Mouse (Mus musculus) stomach, embryonic 15.5 days (tissue): Measurements from ENCODE around the gene Enpp1. TPM values are rescaled to one million over a fixed set of nuclear protein-coding genes. Genes with fewer than 3 reads are reported as not detected.

ENCODE experiments used
- ATAC-seq: fragments of 200-750 bp; cut with Nextera tagmentation; 2 replicates; pipeline ENCODE4 v1.8.0; 2017; ENCODE audit warnings: low read depth, moderate number of reproducible peaks, moderate TSS enrichment; ENCODE audit not compliant: insufficient read depth, low FRiP score
- H3K27ac ChIP-seq: fragments of 300-500 bp; sonication (generic); 2 replicates; pipeline ENCODE4 v1.5.1; 2015; ENCODE audit warnings: mild to moderate bottlenecking, inconsistent platforms
- H3K27me3 ChIP-seq: fragments of 300-500 bp; sonication (generic); replicated peaks from 2 replicates; pipeline ENCODE4 v1.6.1; 2015; ENCODE audit warnings: inconsistent platforms
- H3K36me3 ChIP-seq: fragments of 300-500 bp; sonication (generic); 2 replicates; pipeline ENCODE4 v1.6.1; 2015; ENCODE audit warnings: inconsistent platforms
- H3K4me1 ChIP-seq: fragments of 300-500 bp; sonication (generic); 2 replicates; pipeline ENCODE4 v1.6.1; 2015; ENCODE audit warnings: inconsistent platforms
- H3K4me2 ChIP-seq: fragments of 300-500 bp; sonication (generic); 2 replicates; pipeline ENCODE4 v1.6.1; 2015; ENCODE audit warnings: mild to moderate bottlenecking, inconsistent platforms
- H3K4me3 ChIP-seq: fragments of 300-500 bp; sonication (generic); replicated peaks from 2 replicates; pipeline ENCODE4 v1.5.1; 2015; ENCODE audit warnings: inconsistent platforms
- H3K9ac ChIP-seq: fragments of 300-500 bp; sonication (generic); 2 replicates; pipeline ENCODE4 v1.6.1; 2015; ENCODE audit warnings: inconsistent platforms
- H3K9me3 ChIP-seq: fragments of 300-500 bp; sonication (generic); 2 replicates; pipeline ENCODE4 v1.6.1; 2016; ENCODE audit warnings: inconsistent platforms
- WGBS: fragments of 180-500 bp; shearing (Covaris S2); methylation state at CpG from one replicate; pipeline ENCODE4 v1.1.7; 2015; 5-methylcytosine and 5-hydroxymethylcytosine counted together
- polyA plus RNA-seq: library from polyadenylated mRNA; unstranded; fragments of >200 nt; fragmentation: Nextera tagmentation; extraction: Ambion mirVana; gene quantifications from 2 replicates; pipeline ENCODE4 v1.2.1, GENCODE M21; 2015

Gene Enpp1
- polyA plus RNA-seq, 1 experiment from 2014 or later: 6.1 TPM

DNA sequence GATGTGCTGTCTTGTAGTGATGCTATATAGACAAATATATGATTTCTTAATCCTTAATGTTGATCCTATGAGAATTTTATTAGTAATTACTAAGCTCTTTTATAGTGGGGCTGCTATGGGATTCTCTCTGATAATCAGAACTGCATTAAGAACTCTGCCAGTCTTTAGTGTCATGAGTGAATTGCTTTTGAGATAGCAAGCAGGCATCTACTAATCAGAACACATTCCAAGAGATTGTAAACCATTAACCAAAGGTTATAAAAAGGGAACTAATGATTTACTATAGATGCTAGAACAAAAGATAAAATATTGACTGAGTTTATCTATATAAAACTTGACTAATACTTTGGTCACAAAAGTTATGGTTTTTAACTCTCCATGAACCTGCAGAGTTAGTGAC lies 108.2 kb downstream of the Enpp1 start:
- H3K4me1 ChIP-seq: no peaks in the 10 kb centered on the region
- no peaks in the 10 kb centered on the region for H3K9me3 ChIP-seq
- ATAC-seq: no peak
- no peak overlapping the region for H3K9ac ChIP-seq
- H3K27ac ChIP-seq: no peak overlapping the region
- H3K27me3 ChIP-seq: no peaks in the 10 kb centered on the region
- H3K4me2 ChIP-seq: no peak overlapping the region
- no peak overlapping the region for H3K4me3 ChIP-seq
- H3K36me3 ChIP-seq: no peaks in the 10 kb centered on the region

DNA sequence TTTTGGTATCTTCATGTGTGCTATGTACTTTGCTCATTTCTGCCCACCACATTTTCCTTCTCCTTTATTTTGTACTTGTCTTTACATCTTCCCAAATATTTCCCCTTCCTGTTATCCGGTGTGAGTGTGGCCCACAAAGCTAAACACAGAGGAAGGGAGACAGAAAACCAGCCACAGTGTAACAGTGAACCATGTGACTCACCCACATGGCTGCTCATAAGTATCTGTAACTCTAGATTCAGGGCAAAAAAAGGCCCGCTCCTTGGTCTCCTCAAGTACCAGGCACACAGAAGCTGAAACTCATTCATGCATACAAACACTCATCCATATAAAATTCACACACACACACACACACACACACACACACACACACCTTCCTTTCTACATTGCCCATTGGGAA lies 108.9 kb downstream of the Enpp1 start:
- no peak overlapping the region for H3K9ac ChIP-seq
- no peaks in the 10 kb centered on the region for H3K36me3 ChIP-seq
- ATAC-seq: no peak
- H3K27me3 ChIP-seq: no peaks in the 10 kb centered on the region
- H3K4me2 ChIP-seq: no peak overlapping the region
- 61% methylated on average over 2 of the region's 2 CpGs for WGBS
- no peaks in the 10 kb centered on the region for H3K9me3 ChIP-seq
- no peak overlapping the region for H3K27ac ChIP-seq
- H3K4me3 ChIP-seq: no peak overlapping the region
- no peaks in the 10 kb centered on the region for H3K4me1 ChIP-seq

DNA sequence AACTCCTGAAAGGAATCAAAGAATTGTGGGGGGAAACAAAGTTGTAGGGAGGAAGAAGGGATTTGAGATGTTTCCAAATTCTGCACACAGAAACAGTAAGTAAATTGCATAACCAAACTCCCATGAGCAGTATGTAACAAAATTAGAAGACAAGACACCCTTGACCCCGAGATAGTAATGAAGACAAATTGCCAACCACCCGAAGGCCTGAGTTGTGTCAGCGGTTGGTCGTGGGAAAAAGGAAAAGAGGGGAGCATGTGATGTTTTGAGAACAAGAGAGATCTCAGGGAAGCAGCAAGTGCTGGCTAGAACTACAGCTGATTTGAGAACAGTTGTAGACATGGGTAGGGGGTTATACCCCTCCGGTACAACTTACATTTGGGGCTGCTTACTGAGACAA lies 112.2 kb downstream of the Enpp1 start:
- 54% methylated on average over 5 of the region's 5 CpGs for WGBS
- H3K4me2 ChIP-seq: no peak overlapping the region
- H3K9me3 ChIP-seq: no peaks in the 10 kb centered on the region
- no peak overlapping the region for H3K27ac ChIP-seq
- H3K9ac ChIP-seq: no peak overlapping the region
- H3K4me3 ChIP-seq: no peak overlapping the region
- H3K27me3 ChIP-seq: no peaks in the 10 kb centered on the region
- no peak for ATAC-seq
- H3K4me1 ChIP-seq: peaks cover 3% of the 10 kb centered on the region; the same call in 1 of the 2 replicates
- no peaks in the 10 kb centered on the region for H3K36me3 ChIP-seq

DNA sequence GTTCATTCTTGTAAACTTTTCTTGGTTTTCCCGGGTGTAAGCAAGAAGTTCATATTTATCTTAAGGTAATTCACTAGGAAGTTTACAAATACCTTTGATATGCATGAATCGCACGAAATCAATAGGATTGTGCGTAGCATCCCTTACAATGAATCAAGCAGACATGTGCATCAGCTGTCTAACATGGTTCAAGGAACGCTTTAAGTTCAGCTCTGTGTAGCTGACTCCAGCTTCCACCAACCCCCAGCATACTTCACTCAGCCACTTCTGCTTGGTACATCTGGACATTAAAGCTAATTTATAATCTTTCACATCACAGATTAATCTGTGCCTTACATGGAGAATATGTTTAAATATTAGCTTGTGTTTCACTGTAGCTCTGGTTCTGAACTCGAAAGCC lies 113.3 kb downstream of the Enpp1 start:
- Histone ChIP-seq H3K27me3 (no peaks in the 10 kb centered on the region), H3K9me3 (no peaks in the 10 kb centered on the region), H3K4me2 (no peak overlapping the region), H3K4me3 (no peak overlapping the region), H3K36me3 (no peaks in the 10 kb centered on the region), H3K27ac (no peak overlapping the region), H3K4me1 (peaks cover 3% of the 10 kb centered on the region; the same call in 1 of the 2 replicates), H3K9ac (no peak overlapping the region)
- no peak for ATAC-seq
- WGBS: 79% methylated on average over 6 of the region's 6 CpGs

DNA sequence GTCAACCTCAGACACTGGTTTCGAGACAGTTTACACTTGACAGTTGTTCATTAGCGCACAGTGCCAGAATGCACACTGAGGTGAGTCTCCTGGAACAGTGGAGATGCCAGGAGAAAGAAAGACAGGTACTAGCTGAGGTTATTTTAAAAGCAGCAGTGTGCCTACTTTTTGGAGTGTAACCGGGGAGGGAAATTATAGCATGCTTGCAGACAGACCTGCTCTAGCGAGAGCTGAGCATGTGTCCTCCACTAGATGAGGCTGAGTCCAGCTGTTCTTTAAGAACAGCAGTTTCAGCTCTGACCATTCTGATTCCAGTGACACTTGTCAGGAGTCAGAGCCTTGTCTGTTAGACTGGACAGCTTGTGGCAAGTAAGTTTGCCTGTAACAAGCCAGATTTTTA lies 114.2 kb downstream of the Enpp1 start:
- Histone ChIP-seq H3K27ac (no peak overlapping the region), H3K9me3 (no peaks in the 10 kb centered on the region), H3K36me3 (no peaks in the 10 kb centered on the region), H3K4me1 (peaks cover 6% of the 10 kb centered on the region; the same call in 1 of the 2 replicates), H3K9ac (no peak overlapping the region), H3K4me3 (peak overlapping the region; percentile 65; the same call in 1 of the 2 replicates), H3K4me2 (peak overlapping the region; percentile 81; the same call in 1 of the 2 replicates), H3K27me3 (no peaks in the 10 kb centered on the region)
- no peak for ATAC-seq
- 71% methylated on average over 4 of the region's 4 CpGs for WGBS

DNA sequence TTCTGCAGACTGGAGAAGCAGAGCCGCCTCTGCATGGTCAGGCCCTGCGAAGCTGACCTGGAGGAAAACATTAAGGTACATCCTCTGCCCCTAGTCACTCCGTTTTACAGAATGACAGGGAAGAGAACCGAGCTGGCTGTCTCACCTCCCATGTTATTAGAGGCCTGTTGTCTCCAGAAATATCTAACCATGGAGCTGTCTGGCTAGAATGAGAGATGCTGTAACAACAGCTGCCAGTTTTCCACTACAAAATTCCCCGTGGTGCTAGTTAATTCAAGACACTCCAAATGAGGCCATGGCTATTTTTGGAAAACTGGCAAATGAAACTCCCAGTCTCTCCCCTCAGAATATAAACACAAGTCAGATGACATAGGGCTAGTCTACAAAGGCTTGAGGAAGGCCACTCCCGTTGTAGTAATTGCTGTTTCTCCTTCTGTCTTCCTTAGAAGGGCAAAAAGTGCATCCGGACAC lies 115.1 kb downstream of the Enpp1 start:
- no peak for ATAC-seq
- peak overlapping the region; percentile 81 for H3K4me2 ChIP-seq
- WGBS: 36% methylated on average over 7 of the region's 7 CpGs
- no peaks in the 10 kb centered on the region for H3K36me3 ChIP-seq
- peak overlapping the region; percentile 65 for H3K4me3 ChIP-seq
- peak overlapping the region; percentile 95 for H3K27ac ChIP-seq
- peaks cover 6% of the 10 kb centered on the region; the same call in 1 of the 2 replicates for H3K4me1 ChIP-seq
- no peaks in the 10 kb centered on the region for H3K27me3 ChIP-seq
- no peak overlapping the region for H3K9ac ChIP-seq
- H3K9me3 ChIP-seq: no peaks in the 10 kb centered on the region

DNA sequence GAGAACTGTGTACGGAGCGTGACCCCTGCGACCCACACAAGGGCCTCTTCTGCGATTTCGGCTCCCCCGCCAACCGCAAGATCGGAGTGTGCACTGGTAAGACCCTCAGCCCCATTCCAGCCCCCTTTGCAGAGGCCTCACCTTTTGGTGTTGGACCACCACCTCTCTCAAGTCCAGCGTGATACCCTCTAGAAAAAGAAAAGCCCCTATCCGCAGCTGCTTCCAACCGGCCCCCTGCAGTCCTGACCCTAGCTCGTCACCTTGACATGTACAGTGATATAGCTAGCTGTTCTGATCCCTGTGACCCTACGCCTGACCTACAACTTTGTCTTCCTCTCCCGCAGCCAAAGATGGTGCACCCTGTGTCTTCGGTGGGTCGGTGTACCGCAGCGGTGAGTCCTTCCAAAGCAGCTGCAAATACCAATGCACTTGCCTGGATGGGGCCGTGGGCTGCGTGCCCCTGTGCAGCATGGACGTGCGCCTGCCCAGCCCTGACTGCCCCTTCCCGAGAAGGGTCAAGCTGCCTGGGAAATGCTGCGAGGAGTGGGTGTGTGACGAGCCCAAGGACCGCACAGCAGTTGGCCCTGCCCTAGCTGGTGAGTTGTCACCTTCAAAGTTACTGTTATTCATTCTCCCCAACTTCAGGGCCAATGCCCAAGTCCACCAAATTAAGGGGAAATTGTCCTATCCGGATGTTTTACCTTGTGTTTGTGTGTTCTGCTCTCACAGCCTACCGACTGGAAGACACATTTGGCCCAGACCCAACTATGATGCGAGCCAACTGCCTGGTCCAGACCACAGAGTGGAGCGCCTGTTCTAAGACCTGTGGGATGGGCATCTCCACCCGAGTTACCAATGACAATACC lies 115.7 kb downstream of the Enpp1 start:
- H3K27me3 ChIP-seq: no peaks in the 10 kb centered on the region
- H3K4me3 ChIP-seq: peak overlapping the region; percentile 65
- H3K4me2 ChIP-seq: peak overlapping the region; percentile 81
- peaks cover 11% of the 10 kb centered on the region; the same call in 1 of the 2 replicates for H3K4me1 ChIP-seq
- H3K9ac ChIP-seq: peak overlapping the region; percentile 63; the same call in 1 of the 2 replicates
- WGBS: 19% methylated on average over 31 of the region's 31 CpGs
- no peak for ATAC-seq
- peak overlapping the region; percentile 95 for H3K27ac ChIP-seq
- no peaks in the 10 kb centered on the region for H3K36me3 ChIP-seq
- no peaks in the 10 kb centered on the region for H3K9me3 ChIP-seq

DNA sequence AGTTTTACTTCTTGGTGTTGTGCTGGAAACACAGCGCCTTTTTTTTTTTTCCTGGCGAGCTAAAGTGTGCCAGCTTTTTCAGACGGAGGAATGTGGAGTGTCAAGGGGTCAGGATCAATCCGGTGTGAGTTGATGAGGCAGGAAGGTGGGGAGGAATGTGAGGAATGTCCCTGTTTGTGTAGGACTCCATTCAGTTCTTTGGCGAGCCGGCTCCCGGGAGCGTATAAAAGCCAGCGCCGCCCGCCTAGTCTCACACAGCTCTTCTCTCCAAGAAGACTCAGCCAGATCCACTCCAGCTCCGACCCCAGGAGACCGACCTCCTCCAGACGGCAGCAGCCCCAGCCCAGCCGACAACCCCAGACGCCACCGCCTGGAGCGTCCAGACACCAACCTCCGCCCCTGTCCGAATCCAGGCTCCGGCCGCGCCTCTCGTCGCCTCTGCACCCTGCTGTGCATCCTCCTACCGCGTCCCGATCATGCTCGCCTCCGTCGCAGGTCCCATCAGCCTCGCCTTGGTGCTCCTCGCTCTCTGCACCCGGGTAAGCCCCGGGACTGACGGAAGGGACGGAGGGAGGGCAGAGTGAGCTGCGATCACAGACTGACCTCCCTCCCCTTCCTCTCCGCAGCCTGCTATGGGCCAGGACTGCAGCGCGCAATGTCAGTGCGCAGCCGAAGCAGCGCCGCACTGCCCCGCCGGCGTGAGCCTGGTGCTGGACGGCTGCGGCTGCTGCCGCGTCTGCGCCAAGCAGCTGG lies 116.5 kb downstream of the Enpp1 start, which contains the start of gene Ccn2:
Gene Ccn2 (plus strand): TSS at position 193 of the 753 bp plus-strand sequence.
- no peaks in the 10 kb centered on the region for H3K27me3 ChIP-seq
- H3K4me2 ChIP-seq: peak within 1 kb of the TSS; percentile 81
- under 1% methylated on average over 53 of the region's 53 CpGs for WGBS
- ATAC-seq: peak; percentile 76
- H3K36me3 ChIP-seq: no peaks in the 10 kb centered on the region
- H3K27ac ChIP-seq: peak within 1 kb of the TSS; percentile 95
- H3K4me1 ChIP-seq: peaks cover 13% of the 10 kb centered on the region; the same call in 1 of the 2 replicates
- H3K4me3 ChIP-seq: peak within 1 kb of the TSS; percentile 65
- no peaks in the 10 kb centered on the region for H3K9me3 ChIP-seq
- H3K9ac ChIP-seq: peak within 1 kb of the TSS; percentile 63

DNA sequence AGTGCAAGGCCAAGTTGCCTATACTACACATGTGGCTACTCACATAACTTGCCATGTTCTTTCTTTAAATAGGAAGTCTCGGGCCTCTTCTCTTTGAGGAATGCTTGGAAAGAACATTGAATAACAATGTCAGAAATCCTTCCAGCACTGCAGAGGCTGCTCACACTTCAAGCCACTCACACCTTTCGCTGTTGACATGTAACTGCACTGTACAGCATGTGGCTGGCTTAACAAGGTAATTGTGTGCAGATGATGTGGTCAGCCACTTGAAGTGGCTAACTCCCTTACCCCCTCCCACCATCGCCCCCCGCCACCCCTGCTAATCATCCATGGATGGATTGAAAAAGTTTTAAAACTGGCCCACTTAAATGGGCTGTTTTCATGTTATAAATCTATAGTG lies 118.4 kb downstream of the Enpp1 start:
- no peaks in the 10 kb centered on the region for H3K36me3 ChIP-seq
- H3K9ac ChIP-seq: no peak overlapping the region
- H3K4me3 ChIP-seq: no peak overlapping the region
- no peaks in the 10 kb centered on the region for H3K9me3 ChIP-seq
- peak overlapping the region; percentile 17; the same call in 1 of the 2 replicates for H3K27ac ChIP-seq
- 73% methylated on average over 4 of the region's 4 CpGs for WGBS
- H3K4me1 ChIP-seq: peaks cover 13% of the 10 kb centered on the region; the same call in 1 of the 2 replicates
- ATAC-seq: no peak
- H3K4me2 ChIP-seq: peak overlapping the region; percentile 17
- H3K27me3 ChIP-seq: no peaks in the 10 kb centered on the region

DNA sequence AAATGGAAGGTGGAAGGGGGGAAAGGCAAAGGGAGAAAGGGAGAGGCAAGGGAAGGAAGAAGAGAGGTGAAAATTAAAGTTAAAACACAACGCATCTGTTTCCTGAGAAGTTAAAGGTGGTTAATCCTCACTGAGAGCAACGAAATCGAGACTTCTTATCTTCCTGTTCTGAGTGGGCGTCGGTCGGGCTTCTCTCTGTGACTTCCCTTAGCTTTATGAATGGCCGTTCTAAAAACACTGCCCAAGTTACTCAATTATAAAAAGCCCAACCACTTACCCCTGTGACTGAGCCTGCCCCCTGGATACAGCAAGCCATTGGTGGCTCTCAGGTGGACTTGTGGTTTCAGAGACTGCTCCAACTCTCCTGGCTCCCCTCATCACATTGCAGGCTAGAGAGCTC lies 119.0 kb downstream of the Enpp1 start:
- Histone ChIP-seq H3K27me3 (no peaks in the 10 kb centered on the region), H3K4me3 (no peak overlapping the region), H3K4me1 (peaks cover 13% of the 10 kb centered on the region; the same call in 1 of the 2 replicates), H3K36me3 (no peaks in the 10 kb centered on the region), H3K9ac (no peak overlapping the region), H3K9me3 (no peaks in the 10 kb centered on the region), H3K4me2 (peak overlapping the region; percentile 17; the same call in 1 of the 2 replicates), H3K27ac (no peak overlapping the region)
- 53% methylated on average over 7 of the region's 7 CpGs for WGBS
- ATAC-seq: no peak

DNA sequence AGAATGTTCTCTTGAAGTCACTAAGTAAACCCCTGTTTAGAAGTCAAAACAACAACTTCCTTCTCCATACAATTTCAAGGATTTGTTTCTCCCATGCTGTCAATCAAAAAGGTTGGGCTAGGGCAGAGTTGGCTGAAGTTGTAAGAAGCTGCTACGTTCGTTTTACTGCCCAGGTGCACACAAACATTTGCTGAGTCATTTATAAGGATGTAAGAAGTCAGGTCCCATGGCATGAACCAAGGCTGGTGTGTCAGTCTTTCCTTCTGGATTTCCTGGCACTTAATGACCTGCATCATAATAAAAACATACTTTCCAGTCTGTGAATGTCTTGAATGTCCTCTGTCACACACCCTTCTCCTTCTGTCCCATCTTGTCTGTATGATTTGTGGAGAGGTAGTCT lies 119.6 kb downstream of the Enpp1 start:
- Histone ChIP-seq H3K4me1 (peaks cover 10% of the 10 kb centered on the region; the same call in 1 of the 2 replicates), H3K4me2 (no peak overlapping the region), H3K27me3 (no peaks in the 10 kb centered on the region), H3K9me3 (no peaks in the 10 kb centered on the region), H3K36me3 (no peaks in the 10 kb centered on the region), H3K9ac (no peak overlapping the region), H3K27ac (no peak overlapping the region), H3K4me3 (no peak overlapping the region)
- ATAC-seq: no peak
- 54% methylated on average over 2 of the region's 2 CpGs for WGBS
